Mouse (Mus musculus) liver, embryonic 11.5 days (tissue): ENCODE results near the gene Tatdn2. TPM values are rescaled to one million over a fixed set of nuclear protein-coding genes. Genes with fewer than 3 reads are reported as not detected.

ENCODE experiments used
- ATAC-seq: fragments of 200-750 bp; cut with Nextera tagmentation; replicated peaks from 2 replicates; pipeline ENCODE4 v1.8.0; 2017; ENCODE audit warnings: moderate number of reproducible peaks, mild to moderate bottlenecking, moderate TSS enrichment, moderate library complexity; ENCODE audit not compliant: low FRiP score
- DNase-seq: peaks from one replicate; pipeline ENCODE4 v3.0.0-alpha.2; 2017; ENCODE audit warnings: low spot score
- H3K27ac ChIP-seq: fragments of 300-500 bp; sonication (generic); 2 replicates; pipeline ENCODE4 v1.5.1; 2014; ENCODE audit warnings: mild to moderate bottlenecking, low read depth, low read length, control low read depth
- H3K27me3 ChIP-seq: fragments of 300-500 bp; sonication (generic); replicated peaks from 2 replicates; pipeline ENCODE4 v1.6.1; 2014; ENCODE audit warnings: low read length, mixed read lengths; ENCODE audit not compliant: control insufficient read depth, insufficient read depth
- H3K36me3 ChIP-seq: fragments of 300-500 bp; sonication (generic); 2 replicates; pipeline ENCODE4 v1.6.1; 2014; ENCODE audit warnings: mild to moderate bottlenecking, low read length, moderate library complexity, mixed read lengths; ENCODE audit not compliant: control insufficient read depth, insufficient read depth
- H3K4me1 ChIP-seq: fragments of 300-500 bp; sonication (generic); replicated peaks from 2 replicates; pipeline ENCODE4 v1.6.1; 2014; ENCODE audit warnings: low read length, mixed read lengths; ENCODE audit not compliant: control insufficient read depth, insufficient read depth
- H3K4me2 ChIP-seq: fragments of 300-500 bp; sonication (generic); 2 replicates; pipeline ENCODE4 v1.6.1; 2014; ENCODE audit warnings: mild to moderate bottlenecking, control low read depth, moderate library complexity
- H3K4me3 ChIP-seq: fragments of 300-500 bp; sonication (generic); 2 replicates; pipeline ENCODE4 v1.5.1; 2014; ENCODE audit warnings: low read depth, low read length, control low read depth
- H3K9ac ChIP-seq: fragments of 300-500 bp; sonication (generic); 2 replicates; pipeline ENCODE4 v1.6.1; 2014; ENCODE audit warnings: low read depth, low read length, control low read depth
- H3K9me3 ChIP-seq: fragments of 300-500 bp; sonication (generic); 2 replicates; pipeline ENCODE4 v1.6.1; 2016; ENCODE audit warnings: low read length, inconsistent platforms, mixed read lengths; ENCODE audit not compliant: control insufficient read depth
- WGBS: fragments of 180-500 bp; shearing (Covaris S2); extraction: QIAGEN DNeasy Blood & Tissue Kit; methylation state at CpG from one replicate; pipeline ENCODE4 v1.1.7; 2014; 5-methylcytosine and 5-hydroxymethylcytosine counted together
- polyA plus RNA-seq: library from polyadenylated mRNA; unstranded; fragments of >200 nt; fragmentation: Nextera tagmentation; extraction: Ambion mirVana; gene quantifications from 2 replicates; pipeline ENCODE4 v1.2.1, GENCODE M21; 2014

The Tatdn2 gene
- polyA plus RNA-seq, 1 experiment from 2014 or later, result 1.2 TPM

DNA sequence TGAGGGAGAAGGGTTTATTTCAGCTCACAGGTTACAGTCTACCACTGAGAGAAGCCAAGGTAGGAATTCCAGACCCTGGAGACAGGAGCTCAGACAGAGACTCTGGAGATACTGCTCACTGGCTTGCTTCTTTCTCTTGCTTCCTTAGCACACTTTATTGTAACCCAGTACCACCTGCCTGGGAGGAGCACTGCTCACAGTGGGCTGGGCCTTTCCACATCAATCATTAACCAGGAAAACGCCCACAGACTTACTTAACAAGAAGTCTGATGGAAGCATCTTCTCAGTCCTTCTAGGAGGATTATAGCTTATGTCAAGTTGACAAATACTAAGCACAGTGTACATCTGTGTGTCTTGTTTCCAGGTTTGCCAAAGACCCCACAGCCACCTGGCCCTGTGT, 17.9 kb downstream of the Tatdn2 start:
- no peak for DNase-seq
- no peak overlapping the region for H3K27ac ChIP-seq
- H3K9ac ChIP-seq, result no peak overlapping the region
- H3K9me3 ChIP-seq, result no peaks in the 10 kb centered on the region
- H3K27me3 ChIP-seq, result no peaks in the 10 kb centered on the region
- WGBS, result 59% methylated on average over 1 of the region's 1 CpGs
- no peak for ATAC-seq
- H3K4me2 ChIP-seq, result no peak overlapping the region
- H3K4me1 ChIP-seq, result peaks cover 2% of the 10 kb centered on the region; the same call in 1 of the 2 replicates
- peaks cover 62% of the 10 kb centered on the region for H3K36me3 ChIP-seq
- no peak overlapping the region for H3K4me3 ChIP-seq

DNA sequence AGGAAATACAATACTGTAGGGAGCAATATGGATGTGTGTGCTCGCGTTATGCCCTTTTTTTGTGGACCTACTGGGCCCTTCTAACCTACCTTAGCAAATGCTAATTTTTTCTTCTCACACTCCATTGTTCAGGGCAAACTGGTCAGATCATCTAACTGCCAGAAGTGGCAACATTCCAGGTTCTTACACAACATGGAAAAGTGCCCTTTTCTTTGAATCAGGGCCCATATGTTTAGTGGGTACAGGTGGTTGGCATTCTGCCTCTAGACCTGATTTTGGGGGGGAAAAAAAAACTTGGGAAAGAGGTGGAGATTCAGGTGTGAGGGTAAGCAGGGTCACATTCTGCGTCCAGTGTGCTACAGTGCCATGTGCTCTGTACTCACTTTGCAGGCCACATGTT, 20.7 kb downstream of the Tatdn2 start:
- H3K4me1 ChIP-seq, result peaks cover 7% of the 10 kb centered on the region
- DNase-seq, result no peak
- H3K9ac ChIP-seq, result no peak overlapping the region
- 86% methylated on average over 3 of the region's 3 CpGs for WGBS
- H3K4me2 ChIP-seq, result no peak overlapping the region
- no peak overlapping the region for H3K27ac ChIP-seq
- H3K27me3 ChIP-seq, result no peaks in the 10 kb centered on the region
- no peaks in the 10 kb centered on the region for H3K9me3 ChIP-seq
- no peak for ATAC-seq
- no peak overlapping the region for H3K4me3 ChIP-seq
- peaks cover 42% of the 10 kb centered on the region for H3K36me3 ChIP-seq

DNA sequence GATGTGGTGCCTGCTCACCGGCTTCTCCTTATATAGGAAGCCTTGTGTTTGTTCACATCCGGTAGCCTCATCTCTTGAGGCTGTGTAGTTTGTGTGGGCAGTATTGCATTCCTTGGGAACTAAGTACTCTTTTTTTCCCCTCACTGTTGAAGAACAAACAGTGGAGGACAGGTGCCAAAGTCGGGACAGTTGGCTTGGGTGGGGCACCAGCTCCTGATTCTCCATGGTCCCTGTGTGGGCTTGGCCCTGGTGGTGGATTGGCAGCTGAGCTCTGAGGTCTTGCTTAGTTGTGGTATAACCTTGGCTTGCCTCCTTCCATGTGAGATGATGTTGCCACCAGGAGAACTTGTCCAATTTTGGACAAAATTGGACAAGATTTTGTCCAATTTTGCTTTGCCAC, 23.0 kb downstream of the Tatdn2 start, which contains the start of gene Ghrl:
TSS of gene Ghrl (minus strand) at position 3 of the 400 bp plus-strand sequence.
- ATAC-seq (no peak), DNase-seq (no peak)
- peaks cover 32% of the 10 kb centered on the region for H3K36me3 ChIP-seq
- H3K4me1 ChIP-seq, result peaks cover 5% of the 10 kb centered on the region
- H3K9ac ChIP-seq, result no peak within 1 kb of the TSS
- no peaks in the 10 kb centered on the region for H3K9me3 ChIP-seq
- H3K27me3 ChIP-seq, result no peaks in the 10 kb centered on the region
- peak within 1 kb of the TSS; percentile 50; the same call in 1 of the 2 replicates for H3K27ac ChIP-seq
- WGBS, result 82% methylated on average over 3 of the region's 3 CpGs
- H3K4me2 ChIP-seq, result no peak within 1 kb of the TSS
- H3K4me3 ChIP-seq, result no peak within 1 kb of the TSS

DNA sequence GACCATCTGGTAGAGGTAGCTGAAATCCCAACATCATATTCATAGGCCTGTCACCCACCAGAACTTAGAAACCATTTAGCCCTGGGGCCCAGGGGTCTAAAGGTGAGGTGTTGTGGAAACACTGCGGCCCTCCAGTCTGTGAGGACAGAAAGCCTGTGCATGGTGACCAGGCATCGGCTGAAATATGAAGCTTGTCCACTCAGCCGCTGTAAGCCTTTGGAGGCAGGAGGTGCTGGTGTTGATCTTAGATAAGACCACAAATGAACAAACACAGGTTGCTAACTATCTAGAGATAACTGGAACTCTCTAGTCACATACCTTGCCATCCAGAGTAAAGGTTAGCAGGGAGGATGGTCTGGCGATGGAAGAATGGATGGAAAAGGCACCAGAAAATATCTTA, 24.2 kb downstream of the Tatdn2 start:
- Histone ChIP-seq H3K9ac (no peak overlapping the region), H3K4me2 (no peak overlapping the region), H3K4me3 (no peak overlapping the region), H3K36me3 (peaks cover 29% of the 10 kb centered on the region), H3K9me3 (no peaks in the 10 kb centered on the region), H3K4me1 (peaks cover 5% of the 10 kb centered on the region; the same call in 1 of the 2 replicates), H3K27me3 (no peaks in the 10 kb centered on the region), H3K27ac (peak overlapping the region; percentile 50; the same call in 1 of the 2 replicates)
- 79% methylated on average over 4 of the region's 4 CpGs for WGBS
- ATAC-seq (peak; percentile 38; the same call in 1 of the 2 replicates), DNase-seq (no peak)

DNA sequence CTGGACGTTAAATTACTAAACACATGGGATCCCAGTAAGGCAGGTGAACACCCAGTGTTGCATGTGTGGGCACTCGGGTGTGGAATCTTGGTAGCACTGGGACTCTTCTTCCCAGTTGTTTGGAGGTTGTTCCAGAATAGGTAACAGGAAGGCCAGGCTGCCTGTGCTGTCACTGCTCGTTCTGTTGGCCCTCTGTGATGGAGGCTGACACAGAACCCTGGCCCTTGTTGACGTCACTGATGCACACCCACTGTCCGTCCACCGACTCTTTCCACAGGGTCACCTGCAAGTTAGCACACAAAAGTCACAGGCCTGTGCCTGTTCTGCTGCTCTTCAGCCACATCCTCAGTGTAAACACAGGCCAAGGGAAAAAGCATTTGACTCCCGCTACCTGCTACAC, 31.3 kb downstream of the Tatdn2 start:
- no peak for ATAC-seq
- DNase-seq, result no peak
- Histone ChIP-seq H3K36me3 (peaks cover 48% of the 10 kb centered on the region), H3K9ac (no peak overlapping the region), H3K4me3 (no peak overlapping the region), H3K4me2 (no peak overlapping the region), H3K4me1 (no peaks in the 10 kb centered on the region), H3K27ac (no peak overlapping the region), H3K27me3 (no peaks in the 10 kb centered on the region), H3K9me3 (no peaks in the 10 kb centered on the region)
- 89% methylated on average over 7 of the region's 7 CpGs for WGBS

DNA sequence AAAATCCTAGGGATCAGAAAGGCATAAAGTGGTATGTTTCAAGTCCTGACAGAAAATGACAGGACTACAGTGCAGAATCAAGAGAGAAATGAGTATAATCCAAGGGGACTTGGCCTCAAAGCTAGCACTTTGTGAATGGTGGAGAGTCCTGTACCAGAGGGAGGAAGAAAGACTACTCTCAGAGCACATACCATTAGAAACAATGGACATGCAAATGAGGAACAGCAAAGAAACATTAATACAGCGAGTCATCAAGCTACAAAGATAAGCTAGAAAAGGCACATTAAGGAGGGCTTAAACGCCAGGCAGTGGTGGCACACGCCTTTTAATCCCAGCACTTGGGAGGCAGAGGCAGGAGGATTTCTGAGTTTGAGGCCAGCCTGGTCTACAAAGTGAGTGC, 34.4 kb downstream of the Tatdn2 start:
- 96% methylated on average over 3 of the region's 3 CpGs for WGBS
- H3K4me1 ChIP-seq, result no peaks in the 10 kb centered on the region
- H3K9ac ChIP-seq, result no peak overlapping the region
- H3K36me3 ChIP-seq, result peaks cover 61% of the 10 kb centered on the region
- H3K4me2 ChIP-seq, result no peak overlapping the region
- H3K9me3 ChIP-seq, result no peaks in the 10 kb centered on the region
- ATAC-seq, result no peak
- no peak overlapping the region for H3K4me3 ChIP-seq
- no peak for DNase-seq
- H3K27me3 ChIP-seq, result no peaks in the 10 kb centered on the region
- no peak overlapping the region for H3K27ac ChIP-seq

DNA sequence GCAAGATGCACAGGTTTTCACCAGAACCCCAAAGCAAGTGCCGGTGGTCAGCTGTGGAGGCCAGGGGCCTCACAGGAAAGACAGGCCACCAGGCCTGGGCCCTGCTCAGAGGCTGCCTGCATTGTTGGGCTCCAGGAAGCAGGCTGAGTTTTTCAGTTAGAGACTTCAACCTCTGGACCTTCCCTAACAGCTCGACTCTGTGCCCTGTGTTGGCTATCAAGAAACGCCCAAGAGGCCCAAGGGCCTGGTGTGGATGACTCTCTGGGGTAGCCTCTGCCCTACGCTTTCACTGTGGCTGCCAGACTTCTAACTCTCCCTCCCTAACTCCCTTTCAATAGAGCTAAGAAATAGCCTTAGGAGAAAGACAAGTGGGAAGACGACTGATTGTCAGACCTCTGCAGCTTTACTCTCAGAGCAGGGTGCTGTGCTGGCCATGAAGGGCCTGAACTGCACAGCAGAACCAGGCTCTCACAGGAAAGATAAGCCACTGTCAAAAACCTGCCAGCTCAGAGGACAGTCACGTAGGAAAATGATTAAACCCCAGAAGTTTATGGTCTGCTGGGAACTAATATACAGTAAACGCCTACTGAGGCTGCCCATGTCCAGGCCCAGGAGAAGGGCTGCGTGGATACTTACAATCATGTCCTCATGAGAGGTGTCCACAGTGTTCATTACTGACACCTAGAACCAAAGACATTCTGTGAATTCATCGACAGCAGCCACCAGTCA, 40.6 kb downstream of the Tatdn2 start:
- no peak overlapping the region for H3K4me2 ChIP-seq
- no peaks in the 10 kb centered on the region for H3K27me3 ChIP-seq
- no peak overlapping the region for H3K27ac ChIP-seq
- DNase-seq (no peak), ATAC-seq (no peak)
- no peak overlapping the region for H3K9ac ChIP-seq
- whole genome bisulfite sequencing, result 83% methylated on average over 9 of the region's 9 CpGs
- H3K4me1 ChIP-seq, result peaks cover 8% of the 10 kb centered on the region
- no peaks in the 10 kb centered on the region for H3K9me3 ChIP-seq
- peaks cover 33% of the 10 kb centered on the region for H3K36me3 ChIP-seq
- H3K4me3 ChIP-seq, result no peak overlapping the region

DNA sequence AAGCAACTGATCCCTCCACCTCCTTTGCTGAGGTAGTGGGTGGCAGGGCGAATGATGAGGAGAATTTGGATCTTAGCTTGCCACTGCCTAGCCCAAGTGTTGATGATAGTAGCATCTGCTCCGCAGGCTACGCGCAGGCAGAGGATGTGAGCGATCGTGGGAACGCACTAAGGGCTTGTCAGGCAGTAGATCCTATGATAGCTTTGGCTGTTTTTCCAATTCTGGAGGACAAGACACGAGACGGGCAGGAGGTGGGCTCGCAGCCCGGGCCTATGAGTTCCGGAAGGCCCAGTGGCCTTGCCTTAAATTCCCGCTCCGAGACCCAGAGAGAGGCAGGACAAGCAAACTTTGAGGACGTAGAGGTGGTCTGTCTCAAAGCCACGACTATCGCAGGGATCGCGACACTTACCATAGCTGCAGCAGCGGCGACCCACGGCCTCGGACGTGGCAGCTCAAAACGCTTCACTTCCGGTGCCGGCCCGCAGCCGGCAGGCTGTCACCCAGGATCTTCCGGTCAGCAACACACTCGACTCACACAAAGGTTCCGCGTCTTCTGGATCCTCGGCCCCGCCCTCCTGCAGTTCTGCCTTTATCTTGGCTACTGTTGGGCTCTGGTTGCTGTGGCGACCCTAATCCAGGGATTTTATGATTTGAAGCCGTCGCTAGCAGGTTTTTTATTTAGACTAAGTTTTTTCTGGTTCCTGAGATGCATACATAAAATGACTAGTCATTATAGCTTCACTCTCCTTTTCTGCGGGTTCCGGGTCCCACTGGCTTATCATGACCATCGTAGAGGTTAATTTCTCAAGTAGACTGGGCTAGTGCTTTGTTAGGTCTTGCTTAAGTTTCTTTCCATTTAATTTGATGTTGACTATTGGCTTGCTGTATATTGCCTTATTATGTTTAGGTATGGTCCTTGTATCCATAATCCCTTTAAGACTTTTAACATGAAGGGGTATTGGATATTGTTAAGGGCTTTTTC, 43.7 kb downstream of the Tatdn2 start, which contains the start of gene Sec13:
TSS of gene Sec13 (minus strand) at position 508 of the 982 bp plus-strand sequence.
- H3K9ac ChIP-seq, result peak within 1 kb of the TSS; percentile 82
- H3K9me3 ChIP-seq, result no peaks in the 10 kb centered on the region
- H3K27ac ChIP-seq, result 0 out of 2 replicates have a peak within 1 kb of the TSS, but pooled peaks have one; percentile 4
- ATAC-seq (peak; percentile 83), DNase-seq (peak; percentile 80)
- WGBS, result 7% methylated on average over 41 of the region's 41 CpGs
- H3K4me3 ChIP-seq, result peak within 1 kb of the TSS; percentile 85
- no peaks in the 10 kb centered on the region for H3K27me3 ChIP-seq
- peak within 1 kb of the TSS; percentile 73 for H3K4me2 ChIP-seq
- peaks cover 8% of the 10 kb centered on the region for H3K4me1 ChIP-seq
- peaks cover 19% of the 10 kb centered on the region for H3K36me3 ChIP-seq
